Mouse (Mus musculus): Measurements from ENCODE around the gene Clnk.
"Not testable (repeated sequence)": the region's sequence is repeated elsewhere in the genome, so short reads cannot be mapped to it uniquely, and the experiment has no call there.

Gene Clnk

DNA sequence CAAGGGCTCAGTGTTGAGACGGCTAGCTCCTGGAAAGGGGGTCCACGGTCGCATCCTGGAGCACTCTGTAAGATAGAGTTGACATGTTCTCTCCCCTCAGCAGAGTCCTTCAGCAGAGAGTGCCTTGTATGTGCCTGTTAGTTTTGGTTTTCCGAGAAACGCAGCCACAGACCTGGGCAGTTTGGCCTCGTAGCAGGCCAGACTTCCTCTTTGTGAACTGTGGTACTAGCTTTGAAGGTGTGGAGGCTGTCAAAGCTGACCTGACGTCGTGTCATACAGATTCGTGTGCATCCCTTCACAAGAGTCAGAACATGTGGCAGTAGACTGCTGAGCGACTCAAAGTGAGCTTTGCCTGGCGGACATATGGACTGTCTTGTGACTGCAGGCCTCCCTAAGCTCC is at the start of gene Clnk:
TSS of gene Clnk (minus strand) at position 191 of the 400 bp plus-strand sequence.
- DNase-seq (ENCODE audit: low read depth, low spot score) = no peak

DNA sequence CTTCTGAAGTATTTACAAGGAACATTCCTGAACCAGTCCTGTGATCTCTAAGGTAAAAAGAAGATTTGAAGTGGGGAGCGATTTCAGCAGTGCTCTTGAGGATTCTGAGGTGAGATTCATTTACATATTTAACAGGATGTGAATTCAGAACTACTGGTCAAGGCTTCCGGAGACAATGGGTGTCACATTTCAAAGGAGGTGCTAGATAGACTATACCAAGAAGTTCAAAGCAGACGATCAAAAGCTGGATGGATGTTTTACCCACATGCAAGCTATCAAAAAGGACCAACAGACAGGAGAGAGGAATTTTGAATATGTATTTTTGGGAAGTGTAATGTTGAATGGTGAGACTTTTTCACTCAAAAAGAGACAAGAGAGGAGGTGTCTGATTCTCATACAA is 28.7 kb upstream of the Clnk start:
- DNase-seq (ENCODE audit: low read depth, low spot score) = no peak

DNA sequence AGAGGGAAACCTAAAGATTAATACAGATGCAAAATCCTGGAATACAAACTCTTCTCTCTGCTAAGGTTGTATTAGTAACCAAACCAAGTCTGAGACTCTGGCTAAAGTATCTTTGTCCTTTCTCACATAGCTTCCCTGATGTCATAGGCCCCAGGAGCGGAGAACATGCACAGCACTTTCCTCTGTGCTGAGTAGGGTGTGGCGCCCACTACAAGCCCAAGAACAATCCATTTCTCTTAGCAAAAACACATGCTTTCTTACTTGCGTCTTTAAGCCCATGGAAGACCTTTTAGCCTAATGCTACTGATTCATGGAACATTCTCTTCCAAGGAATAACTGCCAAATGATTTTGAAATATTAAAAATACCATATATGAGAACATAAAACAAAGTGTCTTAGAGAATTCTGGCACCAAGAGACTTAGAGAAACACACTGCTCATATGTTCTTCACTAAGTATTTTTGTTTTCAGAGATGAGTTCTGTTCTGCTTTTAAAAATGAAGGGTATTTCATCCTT is 28.0 kb upstream of the Clnk start:
- no peak for DNase-seq (ENCODE audit: low read depth, low spot score)

DNA sequence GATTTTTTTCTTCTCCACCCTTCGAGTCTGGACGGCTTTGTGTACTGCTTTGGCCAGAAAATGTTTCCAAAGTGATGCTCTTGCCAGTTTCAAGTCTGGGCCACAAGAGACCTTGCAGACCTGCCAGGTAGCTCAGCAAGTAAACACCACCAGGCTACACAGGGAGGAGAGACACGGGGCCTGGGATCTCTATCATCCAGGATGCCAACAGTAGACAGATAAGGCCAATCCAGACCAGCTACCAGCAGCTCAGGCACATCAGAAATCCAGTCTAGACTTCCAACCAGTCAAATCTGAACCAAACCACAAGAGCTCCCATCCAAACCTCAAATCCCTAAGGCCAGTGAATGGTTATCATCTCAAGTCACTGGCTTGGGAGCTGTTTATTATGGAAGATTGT is 26.3 kb upstream of the Clnk start:
- no peak for DNase-seq (ENCODE audit: low read depth, low spot score)

DNA sequence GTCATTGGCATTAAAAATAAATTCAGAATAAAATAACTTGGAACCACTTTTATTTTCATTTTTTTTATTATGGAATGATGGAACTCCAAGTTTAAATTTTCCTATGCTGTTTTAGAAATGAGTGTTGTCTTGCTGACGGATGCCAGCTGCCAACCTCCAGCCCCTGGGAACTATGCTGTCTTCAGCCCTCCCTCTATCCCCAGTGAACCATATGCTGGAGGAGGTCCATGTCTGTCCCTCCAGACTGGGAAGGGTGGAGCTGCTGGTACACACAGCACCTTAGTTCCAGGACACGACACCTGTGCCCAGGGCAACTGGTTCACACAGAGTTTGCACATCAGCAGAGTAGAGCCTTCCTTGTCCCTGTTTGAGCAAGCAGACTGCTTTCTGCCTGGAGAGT is 22.4 kb upstream of the Clnk start:
- DNase-seq (ENCODE audit: low read depth, low spot score) = no peak

DNA sequence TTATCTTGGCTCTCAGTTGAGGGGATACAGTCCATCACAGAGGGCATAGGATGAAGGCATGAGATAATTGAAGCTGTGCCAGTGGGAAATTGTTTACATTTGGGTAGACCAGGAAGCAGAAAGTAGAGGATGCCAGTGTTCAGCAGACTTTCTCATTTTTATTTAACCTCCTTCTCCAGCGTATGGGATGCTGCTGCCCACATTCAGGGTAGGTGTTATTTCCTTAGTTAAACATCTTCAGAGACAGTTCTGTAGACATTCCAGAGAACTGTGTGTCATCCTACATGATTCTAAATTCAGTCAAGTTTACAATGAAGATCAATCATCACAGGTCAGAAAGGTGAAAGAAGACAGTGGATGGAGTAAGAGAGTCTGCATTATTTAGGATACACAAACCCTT is 12.0 kb upstream of the Clnk start:
- no peak for DNase-seq (ENCODE audit: low read depth, low spot score)

DNA sequence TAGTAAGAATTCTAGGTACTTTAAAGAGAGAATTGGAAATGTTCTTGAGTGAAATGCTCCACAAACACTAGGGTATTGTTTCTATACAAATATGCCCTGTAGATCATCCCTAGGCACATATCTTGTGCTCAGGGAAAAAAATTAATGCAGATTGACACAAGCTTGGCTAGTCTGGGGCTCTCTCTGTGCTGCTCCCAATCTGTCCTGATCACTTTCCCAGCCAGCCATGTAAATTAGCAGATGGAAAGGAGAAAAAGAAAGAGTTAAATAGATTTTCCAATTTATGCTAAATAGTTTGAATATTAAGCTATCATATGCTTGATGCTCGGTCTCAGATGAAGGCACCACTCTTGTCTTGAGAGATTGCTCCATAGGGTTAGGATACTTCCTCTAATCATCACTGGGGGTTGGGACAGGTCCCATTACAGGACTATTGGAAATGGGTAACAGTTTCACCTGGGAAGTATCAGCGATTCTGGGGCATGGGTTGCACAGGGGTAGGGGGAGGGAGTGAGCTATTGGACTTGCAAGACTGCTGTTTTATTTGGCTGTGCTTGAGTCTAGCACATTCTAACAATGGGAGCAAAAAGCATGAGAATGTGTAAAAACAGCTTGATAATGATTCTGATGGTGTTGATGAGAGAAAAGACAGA is 10.1 kb upstream of the Clnk start:
- DNase-seq (ENCODE audit: low read depth, low spot score) = no peak

DNA sequence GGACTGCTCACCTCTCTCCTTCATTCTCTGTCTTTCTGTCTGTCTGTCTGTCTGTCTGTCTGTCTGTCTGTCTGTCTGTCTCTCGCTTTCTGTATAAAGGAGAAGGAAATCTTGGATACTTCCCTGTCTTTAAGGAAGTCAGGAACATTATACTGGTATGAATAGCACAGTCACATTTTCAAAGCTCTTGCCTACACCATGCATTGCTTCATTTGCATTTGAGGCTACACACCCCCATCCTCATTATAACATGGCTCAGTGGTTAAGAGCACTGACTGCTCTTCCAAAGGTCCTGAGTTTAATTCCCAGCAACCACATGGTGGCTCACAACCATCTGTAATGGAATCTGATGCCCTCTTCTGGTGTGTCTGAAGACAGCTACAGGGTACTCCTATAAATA is 6.0 kb upstream of the Clnk start:
- DNase-seq (ENCODE audit: low read depth, low spot score) = not testable (repeated sequence)

DNA sequence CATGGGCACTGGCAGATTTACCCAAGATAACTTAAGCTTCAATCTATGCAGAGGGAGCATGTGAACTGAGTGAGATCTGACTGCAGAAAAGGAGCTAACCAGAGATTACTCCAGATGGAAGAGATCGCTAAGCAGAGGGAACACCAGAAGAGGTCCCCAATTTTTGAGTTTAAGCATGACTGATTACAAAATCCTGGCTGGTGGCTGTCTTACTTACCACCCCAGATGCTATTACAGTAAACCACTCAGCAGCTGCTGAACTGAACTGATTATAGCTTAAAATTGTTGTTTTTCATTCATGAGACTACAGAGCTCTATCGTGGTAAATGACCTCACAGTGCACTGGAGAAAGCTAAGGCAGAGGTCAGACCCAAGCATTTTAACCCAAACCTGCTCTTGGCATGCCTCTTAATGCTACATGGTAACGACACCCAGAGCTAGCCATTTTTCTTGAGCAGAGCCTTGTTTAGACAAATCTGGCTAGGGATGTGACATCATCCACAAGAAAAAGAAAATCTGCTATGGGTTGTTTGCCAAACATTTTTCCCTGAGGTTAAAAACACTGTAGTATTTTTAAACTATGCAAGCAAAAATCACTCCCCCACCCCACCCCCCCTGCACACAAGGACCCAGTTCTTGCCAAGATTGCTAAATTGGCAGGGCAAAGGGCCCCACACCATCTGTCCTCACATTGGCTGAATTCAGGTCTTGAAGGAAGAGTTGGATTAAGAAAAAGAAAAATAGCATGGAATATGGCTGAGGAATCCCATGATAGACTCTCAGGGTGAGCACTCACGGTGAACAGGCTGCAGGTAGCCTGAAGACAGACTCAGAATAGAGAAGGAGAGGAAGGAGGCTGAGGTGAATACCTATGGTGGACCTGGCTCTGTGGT is 5.4 kb upstream of the Clnk start:
- DNase-seq (ENCODE audit: low read depth, low spot score) = no peak

DNA sequence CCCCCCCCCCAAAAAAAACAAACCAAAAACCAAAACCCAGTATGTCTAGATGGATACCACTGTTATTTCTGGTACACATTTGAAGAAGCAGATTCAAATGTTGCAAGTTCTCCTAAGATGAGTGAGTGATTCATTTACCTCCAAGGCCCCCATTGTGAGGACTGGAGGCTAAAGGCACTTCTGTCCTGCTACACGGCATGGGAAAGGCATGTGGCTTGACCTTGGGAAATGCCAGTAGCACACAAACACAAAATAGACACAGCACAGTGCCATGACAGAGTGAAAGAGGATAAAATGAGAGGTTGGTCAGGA is 4.8 kb upstream of the Clnk start:
- no peak for DNase-seq (ENCODE audit: low read depth, low spot score)

DNA sequence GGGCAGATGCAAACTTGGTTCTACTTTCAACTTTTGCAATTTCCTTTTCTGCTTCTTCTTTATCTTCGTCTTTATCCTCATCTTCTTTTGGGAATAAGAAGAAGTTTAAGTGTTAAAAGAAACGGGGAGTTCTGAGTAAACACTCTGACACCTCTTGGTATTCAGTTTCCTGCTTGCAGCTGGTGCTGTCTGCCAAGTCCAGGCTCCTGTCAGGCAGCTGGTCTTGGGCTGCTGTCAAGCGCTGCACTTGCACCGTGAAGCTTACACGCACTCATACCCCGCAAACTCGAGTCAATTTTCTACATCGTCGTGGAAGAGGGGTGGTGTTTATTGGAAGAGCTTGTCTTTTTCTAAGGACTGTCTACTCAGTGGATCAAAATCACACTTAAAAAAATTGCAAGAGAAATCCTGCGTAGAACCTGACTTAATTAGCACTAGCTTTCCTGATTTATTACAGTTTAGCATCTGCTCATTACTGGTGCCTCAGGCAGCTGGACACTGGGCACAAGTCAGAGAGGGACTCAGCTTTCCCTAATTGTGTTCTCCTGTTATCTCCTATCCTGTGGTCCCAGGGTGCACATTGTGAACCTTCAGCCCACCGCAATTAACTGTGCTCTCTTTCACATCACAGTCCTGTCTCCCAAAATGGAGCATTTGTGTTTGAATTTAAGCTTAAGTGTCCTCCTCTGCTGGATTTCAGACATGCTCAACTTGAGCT is 3.5 kb upstream of the Clnk start:
- DNase-seq (ENCODE audit: low read depth, low spot score) = peak; percentile 29

DNA sequence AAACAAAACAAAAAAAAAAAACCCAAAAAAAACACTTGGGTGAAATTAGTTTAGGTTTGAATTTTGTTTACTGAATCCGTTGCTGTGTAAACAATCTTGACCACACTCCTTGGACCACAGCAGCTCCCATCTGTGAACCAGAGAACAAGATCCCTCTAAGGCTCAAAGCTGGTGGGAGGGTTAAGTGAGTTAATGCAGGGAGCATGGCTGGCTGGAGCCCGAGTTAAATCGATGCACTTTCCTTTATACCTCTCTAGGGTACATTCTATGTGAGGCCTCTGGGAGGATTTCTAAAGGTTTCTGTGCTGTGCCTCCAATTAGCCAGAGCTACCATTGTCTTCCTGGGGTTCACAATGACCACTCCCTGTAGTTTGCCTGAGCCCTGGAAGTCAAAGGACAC is 1.2 kb downstream of the Clnk start:
- no peak for DNase-seq (ENCODE audit: low read depth, low spot score)

DNA sequence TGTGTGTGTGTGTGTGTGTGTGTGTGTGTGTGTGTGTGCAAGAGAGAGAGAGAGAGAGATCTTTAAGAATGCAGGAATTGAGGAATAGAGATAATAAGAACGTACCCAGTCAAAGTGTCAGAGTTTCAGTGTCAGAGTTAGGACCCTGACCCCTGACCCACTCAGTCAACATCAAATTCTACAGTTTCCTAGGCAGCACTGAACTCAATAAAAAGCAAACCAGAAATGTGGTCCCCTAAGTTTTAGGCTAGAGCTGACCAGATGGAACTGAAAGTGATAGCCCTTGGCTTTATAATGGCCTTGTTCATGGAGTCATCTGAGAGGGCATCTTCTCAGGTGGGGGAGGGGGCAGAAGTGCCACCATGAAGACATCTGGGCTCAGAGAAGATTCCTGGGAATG is 1.7 kb downstream of the Clnk start:
- no peak for DNase-seq (ENCODE audit: low read depth, low spot score)

DNA sequence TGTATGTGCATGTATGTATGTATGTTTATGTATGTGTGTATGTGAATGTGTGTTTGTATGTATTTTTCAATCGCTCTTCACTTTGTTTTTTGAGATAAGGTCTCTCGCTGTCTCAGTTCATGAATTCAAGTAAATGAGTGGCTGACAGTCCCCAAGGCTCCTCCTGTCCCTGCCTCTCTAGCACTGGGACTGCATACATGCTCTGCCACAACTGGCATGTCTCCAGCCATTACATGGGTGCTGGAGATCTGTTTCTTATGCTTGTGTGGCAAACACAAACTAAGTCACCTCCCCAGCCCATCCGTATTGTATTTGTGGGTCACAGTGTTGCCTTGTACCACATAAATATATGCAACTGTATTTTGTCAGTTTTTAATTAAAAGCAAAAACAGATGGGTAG is 3.7 kb downstream of the Clnk start:
- DNase-seq (ENCODE audit: low read depth, low spot score) = no peak

DNA sequence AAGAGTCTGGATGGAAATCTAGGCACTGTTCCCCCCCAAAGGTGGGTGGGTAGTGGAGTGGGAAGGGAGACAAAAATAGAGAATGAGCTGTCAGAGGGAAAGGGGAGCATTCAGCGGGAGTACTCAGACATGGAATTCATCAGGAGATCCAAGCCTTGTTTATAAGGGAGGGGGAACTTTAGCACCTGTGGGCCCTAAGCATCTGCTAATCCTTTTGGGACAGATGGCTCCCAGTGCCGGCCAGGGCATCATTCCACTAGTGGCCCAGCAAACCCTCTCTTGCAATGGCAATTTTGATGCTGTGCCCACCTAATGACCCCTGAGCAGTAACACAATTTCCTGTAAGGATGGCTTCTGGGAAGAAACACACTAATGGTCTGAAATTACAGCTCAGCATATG is 5.0 kb downstream of the Clnk start:
- DNase-seq (ENCODE audit: low read depth, low spot score) = no peak

DNA sequence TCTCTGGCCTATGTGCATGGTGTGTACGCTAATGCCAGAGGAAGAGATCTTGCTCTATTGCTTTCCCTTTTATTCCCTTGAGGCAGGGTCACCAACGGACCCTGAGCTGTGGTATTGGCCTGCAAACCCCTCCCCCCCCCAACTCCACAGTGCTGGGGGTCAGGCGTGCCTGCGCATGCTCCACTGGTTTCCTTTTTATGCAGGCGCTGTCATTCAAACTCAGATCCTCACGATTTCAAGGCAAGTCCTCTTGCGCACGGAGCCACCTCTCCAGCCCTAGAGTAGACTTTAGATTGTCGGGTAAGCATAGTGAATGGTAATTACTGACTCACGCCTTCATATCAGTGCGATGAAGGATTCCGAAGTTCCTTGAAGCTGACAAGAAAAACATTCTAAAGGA is 6.1 kb downstream of the Clnk start:
- no peak for DNase-seq (ENCODE audit: low read depth, low spot score)

DNA sequence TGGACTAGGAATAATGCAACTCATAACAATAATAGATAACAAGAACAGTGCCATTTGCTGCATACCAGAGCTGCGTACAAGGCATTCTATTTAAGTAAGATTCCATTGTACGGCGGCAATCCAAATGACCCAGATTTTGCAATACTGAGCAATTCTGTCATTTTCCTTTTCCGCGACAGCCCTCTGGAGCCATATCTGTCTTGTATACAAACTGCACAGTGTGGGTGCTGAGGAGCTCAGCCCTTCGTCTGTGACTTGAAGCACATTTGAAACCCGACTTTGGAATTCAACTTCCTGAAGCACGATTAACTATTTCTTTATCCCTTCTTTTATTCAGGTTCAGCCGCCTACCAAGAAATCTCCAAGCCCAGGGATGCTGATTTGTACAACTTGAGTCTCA is 6.6 kb downstream of the Clnk start:
- no peak for DNase-seq (ENCODE audit: low read depth, low spot score)

DNA sequence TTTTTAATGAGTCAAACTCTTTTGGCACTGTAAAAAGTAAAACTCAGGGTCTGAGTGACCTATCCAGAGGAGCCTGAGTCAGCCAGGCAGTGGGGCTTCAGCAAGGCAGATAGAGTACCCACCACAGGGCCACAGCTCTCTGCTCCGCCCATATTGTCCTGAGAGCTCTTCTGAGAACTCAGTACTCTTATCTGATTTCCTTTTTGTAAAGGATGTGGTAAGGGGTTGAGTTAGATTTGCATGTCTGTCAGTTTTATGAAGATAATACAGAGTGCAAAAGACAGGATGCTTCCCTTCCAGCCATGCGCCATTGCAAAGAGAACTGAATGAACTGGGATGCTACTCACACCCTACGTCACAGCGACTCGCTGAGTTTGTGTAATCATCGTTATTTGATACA is 12.0 kb downstream of the Clnk start:
- no peak for DNase-seq (ENCODE audit: low read depth, low spot score)

DNA sequence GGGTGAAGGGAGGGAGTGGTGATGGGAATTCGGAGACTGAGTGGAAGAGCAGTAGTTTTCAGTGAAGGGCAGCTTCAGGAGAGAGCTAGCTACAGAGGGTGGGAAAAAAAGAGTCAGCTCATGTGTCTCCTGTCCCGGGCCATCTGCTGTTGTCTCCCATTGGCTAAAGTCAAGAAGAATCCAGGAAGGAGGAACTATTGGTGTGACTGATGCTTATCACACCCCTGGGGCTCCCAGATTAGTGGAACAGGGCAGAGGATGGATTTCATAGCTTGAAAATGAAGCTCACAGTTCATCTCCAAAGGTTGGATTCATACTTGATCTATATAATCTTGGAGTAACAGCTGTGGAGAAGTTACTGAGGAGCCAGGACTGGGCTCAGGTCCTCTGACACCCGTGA is 13.6 kb downstream of the Clnk start:
- no peak for DNase-seq (ENCODE audit: low read depth, low spot score)

DNA sequence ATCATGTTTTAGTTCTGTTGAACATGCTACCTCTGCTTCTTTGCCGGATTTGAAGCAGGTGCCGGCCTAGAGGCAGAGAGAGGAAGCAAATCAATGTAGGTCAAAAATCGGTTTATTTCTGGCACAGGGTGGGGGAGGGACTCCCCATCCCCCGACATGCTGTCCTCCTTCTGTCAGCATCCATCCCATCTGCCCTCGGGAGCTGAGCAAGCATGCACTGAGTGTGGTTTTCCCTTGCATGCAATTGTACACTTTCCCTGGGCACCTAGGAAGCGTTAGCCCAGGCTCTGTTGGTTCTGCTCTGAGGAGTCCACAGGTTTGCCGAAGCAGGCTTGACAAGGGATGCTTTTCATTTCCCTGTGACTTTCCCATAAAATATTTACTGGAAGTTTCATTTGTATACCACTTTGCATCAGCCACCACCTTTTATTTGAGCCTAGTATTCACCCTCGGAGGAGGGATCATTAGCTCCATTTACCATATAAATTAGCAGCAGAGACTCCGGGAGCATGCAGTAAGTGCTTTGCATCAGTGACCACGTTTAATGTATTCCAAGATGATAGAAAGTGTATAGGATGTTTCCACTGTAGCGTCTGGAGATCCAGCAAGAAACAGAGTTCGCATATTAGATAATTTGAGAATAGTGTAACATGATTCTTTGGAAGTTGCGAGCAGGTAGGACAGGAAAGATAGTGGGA is 14.2 kb downstream of the Clnk start:
- no peak for DNase-seq (ENCODE audit: low read depth, low spot score)

DNA sequence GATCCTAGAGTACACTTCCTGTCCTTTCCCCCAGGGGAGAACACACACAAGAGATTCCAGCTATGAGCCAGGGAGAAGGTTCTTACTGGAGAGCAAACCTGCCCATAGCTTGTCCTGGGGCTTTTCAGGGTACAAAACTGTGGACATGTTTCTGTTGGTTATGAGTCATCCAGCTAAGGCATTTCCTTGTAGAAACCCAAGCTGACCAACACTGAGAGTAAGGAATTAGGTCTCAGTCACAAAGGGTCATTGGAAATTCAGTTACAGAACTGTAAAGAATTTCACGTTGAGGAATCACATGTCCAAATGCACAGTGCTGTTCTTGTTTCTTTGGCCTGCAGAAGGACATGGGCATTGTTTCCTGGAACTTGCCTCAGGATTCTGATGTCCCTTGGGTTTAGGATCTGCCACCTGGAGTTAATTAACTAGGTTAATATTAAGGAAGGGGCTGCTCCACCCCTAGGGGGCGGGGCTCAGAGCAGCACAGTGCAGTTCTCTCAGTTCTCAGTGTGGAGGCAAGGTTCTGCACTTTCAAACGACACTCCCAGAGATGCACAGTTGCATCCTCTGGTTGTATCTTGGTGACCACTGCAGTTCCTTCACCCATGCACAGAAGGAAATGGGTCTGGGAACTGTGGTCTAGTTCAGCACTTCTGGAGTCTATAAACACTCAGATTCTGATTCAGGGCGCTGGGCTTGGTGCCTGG is 18.4 kb downstream of the Clnk start:
- peak; percentile 75 for DNase-seq (ENCODE audit: low read depth, low spot score)
